Mouse (Mus musculus) midbrain, embryonic 16.5 days (tissue): ENCODE measurements around the gene Tmco4. TPM values are rescaled to one million over a fixed set of nuclear protein-coding genes. Genes with fewer than 3 reads are reported as not detected.

ENCODE experiments used
- ATAC-seq: fragments of 200-750 bp; cut with Nextera tagmentation; 2 replicates; pipeline ENCODE4 v1.8.0; 2017; ENCODE audit warnings: moderate TSS enrichment
- H3K27ac ChIP-seq: fragments of 300-500 bp; sonication (generic); 2 replicates; pipeline ENCODE4 v1.5.1; 2014; ENCODE audit warnings: mild to moderate bottlenecking, low read length, mixed read lengths
- H3K27me3 ChIP-seq: fragments of 300-500 bp; sonication (generic); 2 replicates; pipeline ENCODE4 v1.6.1; 2014; ENCODE audit warnings: low read depth, low read length, mixed read lengths; ENCODE audit not compliant: control insufficient read depth, insufficient read depth
- H3K36me3 ChIP-seq: fragments of 300-500 bp; sonication (generic); 2 replicates; pipeline ENCODE4 v1.6.1; 2014; ENCODE audit warnings: mild to moderate bottlenecking, low read length, moderate library complexity, mixed read lengths; ENCODE audit not compliant: control insufficient read depth, insufficient read depth
- H3K4me1 ChIP-seq: fragments of 300-500 bp; sonication (generic); 2 replicates; pipeline ENCODE4 v1.6.1; 2014; ENCODE audit warnings: mild to moderate bottlenecking, low read length, mixed read lengths; ENCODE audit not compliant: control insufficient read depth, insufficient read depth
- H3K4me2 ChIP-seq: fragments of 300-500 bp; sonication (generic); 2 replicates; pipeline ENCODE4 v1.6.1; 2014; ENCODE audit warnings: mild to moderate bottlenecking, low read length, mixed read lengths
- H3K4me3 ChIP-seq: fragments of 300-500 bp; sonication (generic); 2 replicates; pipeline ENCODE4 v1.5.1; 2014; ENCODE audit warnings: low read depth, mild to moderate bottlenecking, low read length, moderate library complexity, mixed read lengths
- H3K9ac ChIP-seq: fragments of 300-500 bp; sonication (generic); 2 replicates; pipeline ENCODE4 v1.6.1; 2014; ENCODE audit warnings: low read depth, low read length, mixed read lengths
- H3K9me3 ChIP-seq: fragments of 300-500 bp; sonication (generic); replicated peaks from 2 replicates; pipeline ENCODE4 v1.6.1; 2014; ENCODE audit warnings: mild to moderate bottlenecking, low read length, mixed read lengths; ENCODE audit not compliant: control insufficient read depth, poor library complexity, severe bottlenecking
- WGBS: fragments of 180-500 bp; shearing (Covaris S2); extraction: QIAGEN DNeasy Blood & Tissue Kit; methylation state at CpG from one replicate; pipeline ENCODE4 v1.1.7; 2014; 5-methylcytosine and 5-hydroxymethylcytosine counted together
- polyA plus RNA-seq: library from polyadenylated mRNA; unstranded; fragments of >200 nt; fragmentation: Nextera tagmentation; extraction: Ambion mirVana; gene quantifications from 2 replicates; pipeline ENCODE4 v1.2.1, GENCODE M21; 2015

Gene Tmco4
- polyA plus RNA-seq, 1 experiment from 2014 or later: 0.84 TPM

- 89% methylated on average over 3 of the region's 3 CpGs for WGBS
- no peak overlapping the region for H3K4me3 ChIP-seq
- H3K9me3 ChIP-seq: no peaks in the 10 kb centered on the region
- no peaks in the 10 kb centered on the region for H3K27me3 ChIP-seq
- no peak overlapping the region for H3K27ac ChIP-seq
- H3K9ac ChIP-seq: no peak overlapping the region
- no peak for ATAC-seq
- H3K36me3 ChIP-seq: no peaks in the 10 kb centered on the region
- H3K4me2 ChIP-seq: no peak overlapping the region
- peaks cover 25% of the 10 kb centered on the region for H3K4me1 ChIP-seq
Observed at GRCm38 (mm10) chr4:139034942-139035341, 62.3 kb downstream of the Tmco4 start.

- H3K27me3 ChIP-seq: no peaks in the 10 kb centered on the region
- H3K4me3 ChIP-seq: no peak overlapping the region
- ATAC-seq: no peak
- H3K9ac ChIP-seq: no peak overlapping the region
- H3K4me2 ChIP-seq: no peak overlapping the region
- no peaks in the 10 kb centered on the region for H3K9me3 ChIP-seq
- no peak overlapping the region for H3K27ac ChIP-seq
- no peaks in the 10 kb centered on the region for H3K36me3 ChIP-seq
- WGBS: 89% methylated on average over 3 of the region's 3 CpGs
- peaks cover 34% of the 10 kb centered on the region for H3K4me1 ChIP-seq
Observed at GRCm38 (mm10) chr4:139035799-139036198, 63.1 kb downstream of the Tmco4 start.

GRCm38 (mm10) chr4:139037795-139038607 is 65.3 kb downstream of the Tmco4 start:
- H3K27me3 ChIP-seq: no peaks in the 10 kb centered on the region
- H3K4me3 ChIP-seq: no peak overlapping the region
- H3K9ac ChIP-seq: no peak overlapping the region; the same call in 1 of the 2 replicates
- H3K4me2 ChIP-seq: no peak overlapping the region
- H3K4me1 ChIP-seq: peaks cover 29% of the 10 kb centered on the region
- WGBS: 25% methylated on average over 17 of the region's 17 CpGs
- no peaks in the 10 kb centered on the region for H3K9me3 ChIP-seq
- peak; percentile 16; the same call in 1 of the 2 replicates for ATAC-seq
- peak overlapping the region; percentile 48; the same call in 1 of the 2 replicates for H3K27ac ChIP-seq
- no peaks in the 10 kb centered on the region for H3K36me3 ChIP-seq

GRCm38 (mm10) chr4:139040084-139040839 is 67.6 kb downstream of the Tmco4 start:
- Histone ChIP-seq H3K4me1 (peaks cover 29% of the 10 kb centered on the region), H3K27ac (peak overlapping the region; percentile 61; the same call in 1 of the 2 replicates), H3K9me3 (no peaks in the 10 kb centered on the region), H3K4me3 (no peak overlapping the region), H3K4me2 (0 out of 2 replicates have a peak overlapping the region, but pooled peaks have one; percentile 1), H3K27me3 (no peaks in the 10 kb centered on the region), H3K9ac (no peak overlapping the region), H3K36me3 (no peaks in the 10 kb centered on the region)
- 2% methylated on average over 10 of the region's 10 CpGs for WGBS
- peak; percentile 52; the same call in 1 of the 2 replicates for ATAC-seq

GRCm38 (mm10) chr4:139042611-139043010 is 69.9 kb downstream of the Tmco4 start:
- peaks cover 27% of the 10 kb centered on the region for H3K4me1 ChIP-seq
- no peak for ATAC-seq
- H3K27ac ChIP-seq: no peak overlapping the region
- no peaks in the 10 kb centered on the region for H3K36me3 ChIP-seq
- H3K9ac ChIP-seq: no peak overlapping the region
- 72% methylated on average over 5 of the region's 5 CpGs for WGBS
- no peaks in the 10 kb centered on the region for H3K27me3 ChIP-seq
- no peaks in the 10 kb centered on the region for H3K9me3 ChIP-seq
- H3K4me3 ChIP-seq: no peak overlapping the region
- H3K4me2 ChIP-seq: no peak overlapping the region

- no peak overlapping the region for H3K27ac ChIP-seq
- 84% methylated on average over 2 of the region's 2 CpGs for WGBS
- H3K9ac ChIP-seq: no peak overlapping the region
- no peaks in the 10 kb centered on the region for H3K9me3 ChIP-seq
- H3K27me3 ChIP-seq: no peaks in the 10 kb centered on the region
- H3K4me2 ChIP-seq: no peak overlapping the region
- H3K4me1 ChIP-seq: peaks cover 18% of the 10 kb centered on the region
- no peaks in the 10 kb centered on the region for H3K36me3 ChIP-seq
- no peak overlapping the region for H3K4me3 ChIP-seq
- ATAC-seq: no peak
Observed at GRCm38 (mm10) chr4:139043600-139043999, 70.9 kb downstream of the Tmco4 start.

- Histone ChIP-seq H3K9me3 (no peaks in the 10 kb centered on the region), H3K4me2 (no peak overlapping the region), H3K27me3 (no peaks in the 10 kb centered on the region), H3K4me1 (peaks cover 12% of the 10 kb centered on the region), H3K36me3 (no peaks in the 10 kb centered on the region), H3K4me3 (no peak overlapping the region), H3K27ac (no peak overlapping the region), H3K9ac (no peak overlapping the region)
- 91% methylated on average over 5 of the region's 5 CpGs for WGBS
- ATAC-seq: no peak
Observed at GRCm38 (mm10) chr4:139044566-139044965, 71.9 kb downstream of the Tmco4 start.

GRCm38 (mm10) chr4:139046354-139046753 is 73.7 kb downstream of the Tmco4 start:
- H3K27ac ChIP-seq: no peak overlapping the region; the same call in 1 of the 2 replicates
- H3K36me3 ChIP-seq: no peaks in the 10 kb centered on the region
- no peak overlapping the region for H3K4me2 ChIP-seq
- H3K9ac ChIP-seq: no peak overlapping the region
- H3K4me1 ChIP-seq: no peaks in the 10 kb centered on the region
- H3K27me3 ChIP-seq: no peaks in the 10 kb centered on the region
- H3K9me3 ChIP-seq: no peaks in the 10 kb centered on the region
- no peak overlapping the region for H3K4me3 ChIP-seq
- ATAC-seq: peak; percentile 54; the same call in 1 of the 2 replicates
- 63% methylated on average over 5 of the region's 5 CpGs for WGBS

GRCm38 (mm10) chr4:139048518-139048917 is 75.8 kb downstream of the Tmco4 start:
- H3K36me3 ChIP-seq: no peaks in the 10 kb centered on the region
- H3K27ac ChIP-seq: no peak overlapping the region
- no peak overlapping the region for H3K4me2 ChIP-seq
- 58% methylated on average over 6 of the region's 6 CpGs for whole genome bisulfite sequencing
- H3K9me3 ChIP-seq: no peaks in the 10 kb centered on the region
- no peak for ATAC-seq
- H3K27me3 ChIP-seq: no peaks in the 10 kb centered on the region
- H3K4me3 ChIP-seq: no peak overlapping the region
- H3K4me1 ChIP-seq: no peaks in the 10 kb centered on the region
- H3K9ac ChIP-seq: no peak overlapping the region
